Mouse (Mus musculus): ENCODE data around the gene Klhl10.

DNA sequence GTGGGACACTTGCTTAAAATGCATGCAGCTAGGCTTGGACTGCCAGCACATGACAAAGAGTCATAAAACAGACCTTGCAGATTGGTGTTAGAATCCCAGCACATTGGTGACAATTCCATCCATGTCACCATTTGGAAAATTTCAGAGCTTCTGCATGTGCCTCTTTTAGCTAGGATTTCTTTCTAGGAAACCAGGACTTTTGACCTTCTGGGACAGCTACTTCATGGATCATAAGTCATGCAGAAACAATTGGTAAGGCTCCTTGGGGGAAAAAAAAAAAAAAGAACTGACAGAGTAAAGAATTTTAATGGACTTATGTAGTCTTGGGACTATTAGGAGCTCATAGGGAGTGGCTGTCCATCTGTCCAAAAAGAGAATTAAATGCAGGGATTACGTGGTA lies 3.8 kb upstream of the Klhl10 start:
- TF ChIP-seq CTCF (IDR thresholded peaks at IDR 0.05; ENCODE audit: extremely low read depth, insufficient read depth, low read length) (no peak), POLR2A (IDR thresholded peaks at IDR 0.05; ENCODE audit: extremely low read depth, insufficient read depth, low read length) (no peak)

Measured in cortical plate, adult 2 months (tissue).